Mouse (Mus musculus): ENCODE measurements at regions not wholly inside any gene's neighbourhood (a gene's known extent, or its start where the extent isn't known, plus 50 kb on each side); places are given as distances from the start of the nearest gene placed in this dataset.

DNA sequence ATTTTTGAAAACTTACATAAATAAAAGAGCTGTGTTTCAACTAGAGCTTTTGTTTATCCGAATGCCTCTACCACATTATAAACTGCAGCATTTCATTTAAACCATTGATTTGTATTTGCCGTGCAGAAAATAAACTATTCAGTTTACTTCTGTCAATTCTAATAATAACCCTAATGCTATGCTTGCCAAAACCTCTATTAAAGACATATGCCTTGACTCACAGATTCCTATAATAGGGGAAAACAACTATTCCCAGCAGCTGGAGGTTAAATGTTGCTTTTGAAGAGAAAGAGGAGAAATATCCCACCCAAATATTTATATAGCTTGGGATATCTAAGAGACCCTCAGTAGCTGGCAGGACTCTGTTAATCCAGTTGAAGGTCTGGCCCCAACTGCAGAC, 340.4 kb upstream of the Ptger4 start:
- DNase-seq (ENCODE audit: low spot score in 2 of 2): no peak
- no peak overlapping the region for H3K27ac ChIP-seq
- H3K4me3 ChIP-seq: no peak overlapping the region
- no peak for TF ChIP-seq CTCF (conservative IDR thresholded peaks at IDR 0.05)

DNA sequence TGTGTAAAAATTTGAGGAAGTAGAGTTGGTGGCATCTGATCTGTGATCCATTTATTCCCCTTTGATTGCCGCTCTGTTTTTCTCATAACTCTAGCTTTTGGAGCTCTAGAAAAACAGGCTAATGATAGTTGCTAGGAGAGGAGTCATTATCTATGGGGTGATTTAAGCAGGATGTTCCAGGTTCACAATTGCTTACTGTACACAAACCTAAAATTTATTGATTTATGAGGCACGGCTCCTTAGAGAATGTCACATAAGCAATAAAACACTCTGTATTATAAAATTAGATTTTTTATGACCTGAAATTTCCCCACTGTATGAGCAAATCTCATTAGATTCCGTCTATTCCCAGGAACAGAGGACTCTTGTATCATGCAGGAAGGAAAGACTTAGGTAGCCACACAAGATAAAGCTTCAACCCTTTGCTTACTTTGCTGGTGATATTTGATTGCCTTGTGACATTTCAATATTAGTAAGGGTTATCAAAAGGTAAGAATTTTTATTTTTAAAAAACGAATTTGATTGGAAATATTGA, 360.8 kb upstream of the Ptger4 start:
- TF ChIP-seq CTCF (conservative IDR thresholded peaks at IDR 0.05): no peak

DNA sequence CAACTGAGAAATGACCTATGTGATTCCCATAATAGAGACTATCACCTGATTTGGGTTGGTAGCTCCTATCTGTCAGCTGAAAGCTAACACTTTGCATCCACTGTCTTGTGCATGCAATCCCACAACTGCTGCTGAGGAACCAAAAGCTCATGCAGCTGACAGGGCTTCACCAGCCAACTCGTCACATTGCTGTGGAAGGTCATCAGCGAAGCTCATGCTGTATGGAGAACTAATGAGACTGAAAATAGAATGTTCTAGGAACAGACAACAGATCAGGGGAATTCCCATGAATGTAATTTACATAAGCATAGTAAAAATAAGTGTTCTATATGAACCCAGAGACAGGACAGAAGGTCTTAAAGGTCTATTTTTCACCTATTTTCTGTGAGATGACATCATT, 363.5 kb upstream of the Ptger4 start:
- no peak for DNase-seq (ENCODE audit: low spot score in 2 of 2)
- Histone ChIP-seq H3K27ac (no peak overlapping the region), H3K4me3 (no peak overlapping the region)
- TF ChIP-seq CTCF (conservative IDR thresholded peaks at IDR 0.05): no peak

More for the DNA sequence above, 360.8 kb upstream of the Ptger4 start:
- no peak overlapping the region for H3K27ac ChIP-seq
- DNase-seq (ENCODE audit: low spot score in 2 of 2): no peak
- no peak overlapping the region for H3K4me3 ChIP-seq

DNA sequence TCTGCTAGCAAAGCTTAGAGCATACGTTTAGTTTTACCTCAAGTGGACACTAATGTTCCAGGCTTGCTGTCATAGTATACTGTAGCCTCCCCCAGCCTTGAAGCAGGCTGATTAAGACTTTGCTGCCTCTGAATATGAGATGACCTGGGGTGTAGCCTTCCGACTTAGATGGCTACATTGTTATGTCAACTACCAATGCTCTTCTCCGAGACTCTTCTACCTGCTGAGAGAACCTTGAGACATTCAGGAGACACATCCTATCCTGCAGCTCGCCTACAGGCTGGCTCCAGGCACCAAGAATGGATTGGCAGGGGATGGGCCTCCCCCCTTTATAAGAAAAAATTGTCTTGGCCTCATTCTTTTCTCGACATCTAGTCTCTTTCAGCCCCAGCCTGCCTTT, 379.0 kb upstream of the Ptger4 start:
- DNase-seq (ENCODE audit: low spot score in 2 of 2): no peak
- H3K27ac ChIP-seq: no peak overlapping the region
- no peak for TF ChIP-seq CTCF (conservative IDR thresholded peaks at IDR 0.05)
- no peak overlapping the region for H3K4me3 ChIP-seq

DNA sequence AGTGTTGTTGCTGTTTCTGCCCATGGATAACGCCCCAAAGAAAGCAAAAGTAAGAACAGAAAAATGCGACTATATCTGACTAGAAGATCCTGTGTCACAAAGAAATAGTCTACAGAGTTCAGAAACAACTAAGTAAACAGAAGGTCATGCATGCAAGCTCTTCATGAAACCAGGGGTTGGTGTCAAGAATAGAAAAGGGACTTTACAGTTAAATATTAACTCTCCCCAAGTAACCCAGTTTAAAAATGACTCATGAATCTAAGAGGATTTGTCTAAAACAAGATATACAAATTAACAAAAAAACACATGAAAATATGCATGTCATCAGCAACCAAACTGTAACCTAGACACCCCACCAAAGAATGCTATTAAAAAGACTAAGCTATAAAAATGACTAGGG, 381.4 kb upstream of the Ptger4 start:
- no peak overlapping the region for H3K27ac ChIP-seq
- no peak for DNase-seq (ENCODE audit: low spot score in 2 of 2)
- no peak for TF ChIP-seq CTCF (conservative IDR thresholded peaks at IDR 0.05)
- H3K4me3 ChIP-seq: no peak overlapping the region

DNA sequence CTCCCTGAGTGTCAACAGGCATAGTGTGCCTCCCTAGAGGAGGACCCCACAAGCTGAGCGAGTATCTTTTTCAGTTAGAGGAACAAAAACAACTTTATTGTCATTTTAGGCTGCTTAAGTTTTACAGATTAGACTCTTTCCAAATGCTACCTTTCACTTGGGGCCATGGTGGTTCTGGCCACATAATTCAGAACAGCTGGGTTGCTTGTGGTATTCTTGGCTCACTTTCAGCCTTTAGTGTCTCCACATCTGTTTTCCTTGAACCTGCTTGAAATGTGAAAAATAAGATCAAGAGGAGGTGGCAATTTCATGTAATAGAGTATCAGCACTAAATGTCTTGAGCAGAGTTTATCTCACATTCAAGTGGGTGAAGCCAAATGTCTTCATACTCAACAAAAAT, 402.7 kb upstream of the Ptger4 start:
- no peak for DNase-seq (ENCODE audit: low spot score in 2 of 2)
- no peak for TF ChIP-seq CTCF (conservative IDR thresholded peaks at IDR 0.05)
- no peak overlapping the region for H3K4me3 ChIP-seq
- H3K27ac ChIP-seq: no peak overlapping the region

DNA sequence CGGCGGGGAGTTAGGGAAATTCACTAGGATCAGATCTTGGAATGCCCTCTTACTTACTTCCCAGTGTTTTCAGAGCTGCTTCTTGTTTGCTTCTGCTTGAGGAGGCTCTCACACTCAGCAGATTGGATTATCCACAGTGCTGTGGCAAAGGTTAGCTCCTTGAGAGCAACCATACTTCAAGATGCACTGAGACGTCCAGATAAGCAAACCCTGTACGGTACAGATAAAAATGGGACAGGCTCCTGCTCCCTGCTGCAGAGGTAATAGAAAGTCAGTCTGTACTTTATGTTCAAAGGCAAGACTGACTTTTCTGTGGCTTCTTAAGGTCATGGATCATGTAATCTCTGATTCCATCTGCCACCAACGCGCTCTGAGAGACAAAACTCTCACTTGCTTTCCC, 414.8 kb upstream of the Ptger4 start:
- TF ChIP-seq CTCF (conservative IDR thresholded peaks at IDR 0.05): no peak
- H3K4me3 ChIP-seq: no peak overlapping the region
- no peak overlapping the region for H3K27ac ChIP-seq
- no peak for DNase-seq (ENCODE audit: low spot score in 2 of 2)

DNA sequence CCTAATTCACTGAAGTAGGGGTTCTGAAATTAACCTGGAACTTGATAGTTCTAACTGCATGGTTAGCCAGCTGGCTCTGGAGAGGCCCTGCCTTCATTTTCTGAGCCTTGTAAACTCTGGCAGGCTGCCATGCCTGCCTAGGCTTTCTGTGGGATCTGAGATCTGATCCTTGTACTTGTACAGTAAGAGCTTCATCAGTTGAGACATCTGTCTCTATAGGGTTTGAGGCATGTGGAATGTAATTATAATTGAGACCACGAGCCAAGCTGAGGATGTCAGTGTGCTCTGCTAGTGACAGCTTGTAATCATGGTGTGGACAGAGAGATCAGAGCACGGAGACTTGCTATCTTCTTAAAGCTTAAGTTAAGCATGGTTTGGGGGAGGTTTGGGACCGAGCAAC, 416.8 kb upstream of the Ptger4 start:
- no peak for DNase-seq (ENCODE audit: low spot score in 2 of 2)

DNA sequence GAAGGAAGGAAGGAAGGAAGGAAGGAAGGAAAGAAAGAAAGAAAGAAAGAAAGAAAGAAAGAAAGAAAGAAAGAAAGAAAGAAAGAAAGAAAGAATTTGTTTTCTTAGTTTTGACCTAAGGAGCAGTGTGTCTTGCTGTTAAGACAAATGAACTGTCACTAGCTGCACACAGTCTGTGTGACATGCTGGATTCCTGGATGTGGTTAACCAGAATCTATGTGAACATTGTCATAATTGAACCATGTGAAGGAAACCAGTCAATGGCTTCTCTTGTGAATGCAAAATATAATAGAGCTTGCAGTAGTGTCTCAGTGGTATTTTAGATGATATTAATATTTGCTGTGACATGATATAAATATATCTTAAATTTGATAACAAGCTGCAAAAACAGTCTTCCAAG, 427.8 kb upstream of the Ptger4 start:
- no peak for DNase-seq (ENCODE audit: low spot score in 2 of 2)
- Histone ChIP-seq H3K27ac (no peak overlapping the region), H3K4me3 (no peak overlapping the region)
- TF ChIP-seq CTCF (conservative IDR thresholded peaks at IDR 0.05): no peak

More for the DNA sequence above, 416.8 kb upstream of the Ptger4 start:
- H3K27ac ChIP-seq: no peak overlapping the region
- TF ChIP-seq CTCF (conservative IDR thresholded peaks at IDR 0.05): no peak
- H3K4me3 ChIP-seq: no peak overlapping the region

DNA sequence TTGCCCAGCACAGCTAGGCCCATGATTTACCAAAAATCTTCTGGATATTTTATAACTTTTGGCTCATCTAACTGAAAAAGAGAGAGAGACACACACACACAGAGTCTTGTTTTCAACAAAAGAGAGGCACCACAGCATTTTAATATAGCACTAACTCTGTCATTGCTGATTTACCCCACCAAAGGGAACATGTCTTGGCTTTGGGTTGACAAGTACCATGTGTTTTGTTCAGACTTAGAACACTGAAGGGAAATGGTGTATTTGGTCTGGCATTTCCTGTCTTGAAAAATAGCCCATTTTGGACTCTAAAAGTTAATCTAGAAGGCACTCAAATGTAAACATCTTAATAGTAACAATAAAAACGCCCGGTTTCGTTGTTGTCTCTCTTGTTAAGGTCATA, 432.7 kb upstream of the Ptger4 start:
- no peak for DNase-seq (ENCODE audit: low spot score in 2 of 2)
- no peak overlapping the region for H3K4me3 ChIP-seq
- no peak overlapping the region for H3K27ac ChIP-seq
- no peak for TF ChIP-seq CTCF (conservative IDR thresholded peaks at IDR 0.05)

DNA sequence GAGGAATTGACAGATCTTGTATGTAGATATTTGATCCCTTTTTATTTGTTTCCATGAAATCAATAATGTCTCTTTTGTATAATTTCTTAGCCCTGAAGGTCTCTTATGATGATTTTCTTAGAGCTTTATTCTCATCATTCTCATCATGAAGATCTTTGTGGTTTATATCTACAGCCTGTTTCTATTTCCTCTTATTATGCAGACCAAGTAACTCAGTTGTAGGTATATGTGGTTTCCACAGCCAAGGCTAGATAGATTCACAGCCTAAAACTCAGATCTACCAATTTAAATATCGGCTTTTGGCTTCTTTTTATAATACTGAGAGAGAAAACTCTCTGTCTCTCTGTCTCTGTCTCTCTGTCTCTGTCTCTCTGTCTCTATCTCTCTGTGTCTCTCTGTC, 449.8 kb upstream of the Ptger4 start:
- DNase-seq (ENCODE audit: low spot score in 2 of 2): no peak
- TF ChIP-seq CTCF (conservative IDR thresholded peaks at IDR 0.05): no peak
- Histone ChIP-seq H3K27ac (no peak overlapping the region), H3K4me3 (no peak overlapping the region)

DNA sequence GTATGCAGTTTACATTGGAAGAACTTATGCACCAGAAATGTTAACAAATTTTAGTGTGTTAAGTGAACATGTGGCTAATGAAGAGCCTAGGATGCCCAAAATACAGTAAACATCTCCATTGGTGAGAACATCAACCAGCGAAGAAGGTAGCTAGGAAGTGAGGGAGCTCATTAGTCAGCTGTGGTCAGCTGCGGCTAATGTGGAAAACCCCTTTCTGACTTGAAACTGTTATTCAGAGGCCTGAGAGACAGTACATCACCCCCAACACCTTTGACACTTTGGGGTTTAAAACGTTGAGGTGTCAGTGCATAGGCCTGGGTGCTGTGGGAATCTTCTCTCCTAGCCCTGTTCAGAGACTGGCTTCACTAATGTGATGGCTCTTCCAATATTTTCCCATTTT, 451.0 kb upstream of the Ptger4 start:
- no peak overlapping the region for H3K4me3 ChIP-seq
- no peak for TF ChIP-seq CTCF (conservative IDR thresholded peaks at IDR 0.05)
- no peak for DNase-seq (ENCODE audit: low spot score in 2 of 2)
- no peak overlapping the region for H3K27ac ChIP-seq

DNA sequence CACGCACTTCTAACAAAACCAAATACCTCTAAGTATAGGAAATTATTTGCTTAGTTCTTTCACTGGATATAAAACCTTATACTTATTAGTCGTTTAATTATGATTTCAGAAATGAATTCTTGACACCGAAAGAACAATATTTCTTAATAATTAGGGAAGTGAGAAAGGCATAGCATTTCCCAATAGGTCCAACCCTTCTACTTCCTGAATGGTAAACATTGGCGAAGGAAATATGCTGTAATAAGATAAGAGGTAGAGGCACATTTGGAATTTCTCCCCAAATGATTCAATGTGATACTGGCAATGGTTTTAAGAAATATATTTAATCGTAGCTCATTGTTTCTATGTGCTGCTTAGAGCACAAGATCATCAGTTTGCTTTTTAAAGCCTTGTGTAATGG, 464.5 kb upstream of the Ptger4 start:
- H3K27ac ChIP-seq: no peak overlapping the region
- DNase-seq (ENCODE audit: low spot score in 2 of 2): no peak
- TF ChIP-seq CTCF (conservative IDR thresholded peaks at IDR 0.05): no peak
- H3K4me3 ChIP-seq: no peak overlapping the region

DNA sequence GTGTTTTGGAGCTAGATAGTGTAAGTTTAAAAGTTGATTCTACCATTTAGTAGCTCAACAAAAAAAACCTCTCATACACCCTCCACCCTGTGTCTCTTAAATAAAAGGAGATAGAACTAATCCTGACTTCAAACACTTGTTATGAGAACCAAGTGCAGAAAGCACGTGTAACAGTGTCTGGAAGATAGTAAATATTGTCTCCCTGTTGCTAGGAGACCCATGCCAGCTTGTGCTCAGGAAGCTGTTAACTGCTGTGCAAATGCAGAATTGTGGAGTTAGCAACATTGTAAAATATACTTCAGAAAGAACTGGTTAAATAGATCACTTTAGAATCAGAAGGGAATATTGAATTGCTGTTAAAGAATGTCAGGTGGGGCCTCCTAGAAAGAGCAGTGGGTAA, 496.7 kb upstream of the Ptger4 start:
- H3K27ac ChIP-seq: no peak overlapping the region
- no peak for TF ChIP-seq CTCF (conservative IDR thresholded peaks at IDR 0.05)
- H3K4me3 ChIP-seq: no peak overlapping the region
- DNase-seq (ENCODE audit: low spot score in 2 of 2): no peak

DNA sequence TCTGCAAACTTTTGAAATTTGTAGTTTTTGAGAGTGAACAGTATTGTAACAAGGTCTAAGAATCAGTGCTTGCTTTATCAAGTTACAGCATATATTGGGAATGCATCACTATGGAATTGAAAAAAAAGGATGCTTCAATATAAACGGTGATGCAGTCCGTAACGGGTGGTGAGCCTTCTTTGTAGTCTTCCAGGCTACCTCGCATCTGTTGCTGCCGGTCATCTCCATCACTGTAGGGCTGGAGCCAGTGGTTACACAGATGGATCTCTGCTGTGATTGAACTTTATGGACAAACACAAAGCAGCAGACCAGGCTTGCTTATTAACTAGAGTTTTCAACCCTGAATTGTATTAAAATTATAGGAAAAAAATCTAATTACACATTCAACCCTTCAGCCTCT, 499.9 kb upstream of the Ptger4 start:
- TF ChIP-seq CTCF (conservative IDR thresholded peaks at IDR 0.05): no peak
- no peak for DNase-seq (ENCODE audit: low spot score in 2 of 2)
- Histone ChIP-seq H3K4me3 (no peak overlapping the region), H3K27ac (no peak overlapping the region)

All from layer of hippocampus, adult 2 months (tissue).